Mouse (Mus musculus) stomach, embryonic 16.5 days (tissue): Measurements from ENCODE around the gene Trpv3. TPM values are rescaled to one million over a fixed set of nuclear protein-coding genes. Genes with fewer than 3 reads are reported as not detected.

Source experiments
- polyA plus RNA-seq: library from polyadenylated mRNA; unstranded; fragments of >200 nt; fragmentation: Nextera tagmentation; extraction: Ambion mirVana; gene quantifications from 2 replicates; pipeline ENCODE4 v1.2.1, GENCODE M21; 2015

The Trpv3 gene
- polyA plus RNA-seq, 1 experiment from 2014 or later, result 0.40 TPM

Other genes starting within 250 kb of the Trpv3 start
- 13.9 and 15.5 TPM in 2 replicates for gene Camkk1, start 248.4 kb upstream of the Trpv3 start, polyA plus RNA-seq
- gene Ncbp3, start 219.6 kb upstream of the Trpv3 start, polyA plus RNA-seq, result 10.8 and 11.1 TPM in 2 replicates
- 0.31 and 0.36 TPM in 2 replicates for gene Itgae, start 176.8 kb upstream of the Trpv3 start, polyA plus RNA-seq
- 11.9 and 12.5 TPM in 2 replicates for gene Haspin, start 129.1 kb upstream of the Trpv3 start, polyA plus RNA-seq
- 0.36 and 0.65 TPM in 2 replicates for gene P2rx5, start 107.0 kb upstream of the Trpv3 start, polyA plus RNA-seq
- gene Emc6, start 90.4 kb upstream of the Trpv3 start, polyA plus RNA-seq, result 94.1 and 101 TPM in 2 replicates
- gene Tax1bp3, start 90.3 kb upstream of the Trpv3 start, polyA plus RNA-seq, result 214 and 230 TPM in 2 replicates
- 18.3 and 19.6 TPM in 2 replicates for gene Ctns, start 68.3 kb upstream of the Trpv3 start, polyA plus RNA-seq
- 3.3 and 4.0 TPM in 2 replicates for gene Shpk, start 67.9 kb upstream of the Trpv3 start, polyA plus RNA-seq
- not detected in 2 replicates for gene Trpv1, start 33.1 kb upstream of the Trpv3 start, polyA plus RNA-seq
- gene Aspa, start 62.2 kb downstream of the Trpv3 start, polyA plus RNA-seq, result 4.2 and 4.5 TPM in 2 replicates
- gene Gm49340, start 62.4 kb downstream of the Trpv3 start, polyA plus RNA-seq, result not detected in 2 replicates
- 0.27 TPM in 1 of 2 replicates, not detected in the other for gene Spata22, start 62.4 kb downstream of the Trpv3 start, polyA plus RNA-seq
- gene Olfr20, start 83.4 kb downstream of the Trpv3 start, polyA plus RNA-seq, result not detected in 2 replicates
- not detected in 2 replicates for gene Olfr376, start 103.9 kb downstream of the Trpv3 start, polyA plus RNA-seq
- not detected in 2 replicates for gene Olfr1, start 132.2 kb downstream of the Trpv3 start, polyA plus RNA-seq
- gene Olfr378, start 161.1 kb downstream of the Trpv3 start, polyA plus RNA-seq, result not detected in 2 replicates
- gene Olfr380, start 190.1 kb downstream of the Trpv3 start, polyA plus RNA-seq, result not detected in 2 replicates
- not detected in 2 replicates for gene Olfr381, start 224.2 kb downstream of the Trpv3 start, polyA plus RNA-seq
- gene Olfr382, start 249.8 kb downstream of the Trpv3 start, polyA plus RNA-seq, result not detected in 2 replicates